Mouse (Mus musculus) gastrocnemius, postnatal 36 days (tissue): Measurements from ENCODE around the gene Kif1a. TPM values are rescaled to one million over a fixed set of nuclear protein-coding genes. Genes with fewer than 3 reads are reported as not detected.

Experiments
- DNase-seq, 2 experiments: peaks; one replicate each; pipeline ENCODE4 v3.0.0; 2022
- intact Hi-C: fragments of 180-260 bp; cut with DNase I; formaldehyde crosslinking; loops from one replicate; pipeline ENCODE4 v1.15.1; 2025
- total RNA-seq, 2 experiments: library from RNA; stranded (reverse); gene quantifications; 2 replicates each; pipeline ENCODE4 v1.2.3; 2021

The Kif1a gene
- total RNA-seq, 2 experiments from 2014 or later = 0.64 to 1.6 TPM

- no peak for DNase-seq
- intact Hi-C loops = no loop called here
These were observed 917 bp downstream of the Kif1a start for GRCm38 (mm10) chr1:93100576-93101491.

DNA sequence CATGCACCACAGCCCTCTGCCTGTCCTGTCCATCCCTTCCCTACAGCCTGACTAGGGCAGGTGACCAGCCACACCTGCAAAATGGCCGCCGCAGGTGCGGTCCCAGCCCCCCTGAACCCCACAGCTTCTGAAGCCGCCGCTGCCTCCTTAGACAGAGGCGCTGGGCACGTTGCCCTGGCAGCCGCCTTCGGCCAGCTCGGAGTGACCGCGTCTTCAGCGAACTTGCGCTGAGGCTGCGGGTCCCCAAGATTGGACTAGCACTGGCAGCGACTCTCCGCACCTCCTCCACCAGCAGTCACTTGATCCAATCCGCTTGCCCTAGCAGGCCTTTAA is 1.5 kb downstream of the Kif1a start:
- no peak for DNase-seq
- intact Hi-C loops = no loop called here

DNA sequence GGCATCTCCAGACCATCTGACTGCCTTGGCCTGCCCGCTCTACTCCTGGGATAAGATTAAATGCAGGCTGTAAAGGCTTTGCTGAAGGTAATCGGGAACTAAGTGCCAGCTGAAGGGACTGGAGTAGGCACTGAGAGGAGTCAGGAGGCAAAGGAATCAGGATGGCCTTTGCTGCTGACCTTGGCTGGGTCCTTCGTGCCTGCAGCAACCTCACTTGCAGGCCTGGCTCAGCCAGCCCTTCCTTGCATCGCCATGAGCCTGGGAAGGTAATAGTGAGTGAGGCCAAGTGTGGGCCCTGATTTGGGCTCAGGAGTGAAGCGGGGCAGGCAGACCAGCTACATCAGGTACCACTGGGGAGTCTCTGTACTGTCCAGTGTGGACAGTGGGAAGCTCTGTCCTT is 2.8 kb downstream of the Kif1a start:
- DNase-seq = no peak
- intact Hi-C loops = no loop called here

GRCm38 (mm10) chr1:93092582-93092981 is 9.2 kb downstream of the Kif1a start:
- DNase-seq = no peak
- intact Hi-C loops = no loop called here

DNA sequence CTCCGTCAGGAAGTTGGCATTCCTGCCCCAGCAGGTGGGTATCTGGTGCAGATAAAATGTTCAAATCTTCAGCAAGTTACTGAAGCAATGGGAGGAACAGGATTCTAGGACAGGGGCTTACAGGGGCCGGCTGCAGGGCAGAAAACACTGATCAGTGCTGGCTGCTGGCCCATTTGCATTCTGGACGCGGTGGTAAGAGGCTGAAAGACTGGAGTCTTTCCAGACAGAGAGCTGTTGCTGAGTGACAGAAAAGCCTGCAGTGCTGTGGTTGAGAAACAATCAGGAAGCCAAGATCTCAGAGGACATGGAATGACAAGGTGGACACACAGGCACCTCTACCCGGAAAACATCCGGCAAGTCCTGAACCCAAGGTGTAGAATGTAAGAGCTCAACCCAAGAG is 16.6 kb downstream of the Kif1a start:
- intact Hi-C loops = loop anchor here (10.0 kb wide), 1 partner anchor 130 kb away; the partner anchor contains the start of gene Gpr35
- DNase-seq = no peak

DNA sequence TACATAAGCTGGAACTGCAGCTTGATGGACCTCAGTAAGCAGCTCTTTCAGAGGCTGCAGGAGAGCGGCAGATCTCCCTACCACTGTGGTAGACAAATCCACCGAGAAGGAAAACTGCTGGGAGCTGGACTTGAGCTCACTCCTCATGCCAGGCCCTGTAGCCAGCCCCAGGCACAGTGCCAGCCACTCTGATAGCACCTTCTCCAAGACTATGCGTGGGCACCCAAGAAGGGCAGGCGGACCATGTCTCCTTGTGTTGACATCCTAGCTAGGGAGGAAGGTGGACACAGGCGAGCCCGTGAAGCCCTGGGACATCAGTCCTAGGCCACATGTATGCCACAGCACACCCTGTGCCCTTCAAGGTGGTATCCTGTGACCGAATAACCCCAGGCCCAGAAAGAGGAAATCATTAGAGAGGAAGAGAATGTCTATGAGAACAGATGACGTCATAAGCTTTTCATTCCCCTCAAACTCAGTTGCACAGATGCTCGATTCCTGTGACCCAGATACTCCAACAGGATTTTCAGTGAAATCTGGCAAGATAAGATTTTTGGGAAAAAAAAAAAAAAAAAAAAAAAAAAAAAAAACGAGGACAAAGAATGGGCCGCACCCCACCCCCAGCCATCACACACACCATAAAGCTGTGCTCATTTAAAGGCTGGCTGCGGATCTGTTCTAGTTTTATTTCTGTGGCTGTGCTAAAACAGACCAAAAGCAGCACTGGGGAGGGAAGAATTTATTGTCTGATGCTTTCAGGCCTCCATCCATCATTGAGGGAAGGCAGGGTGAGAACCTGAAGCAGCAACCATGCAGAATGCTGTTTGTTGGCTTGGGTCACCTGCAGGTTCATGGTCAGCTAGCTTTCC is 18.1 kb downstream of the Kif1a start:
- intact Hi-C loops = loop anchor here (10.0 kb wide), 1 partner anchor 129 kb away; the partner anchor contains the start of gene Gpr35
- no peak for DNase-seq

DNA sequence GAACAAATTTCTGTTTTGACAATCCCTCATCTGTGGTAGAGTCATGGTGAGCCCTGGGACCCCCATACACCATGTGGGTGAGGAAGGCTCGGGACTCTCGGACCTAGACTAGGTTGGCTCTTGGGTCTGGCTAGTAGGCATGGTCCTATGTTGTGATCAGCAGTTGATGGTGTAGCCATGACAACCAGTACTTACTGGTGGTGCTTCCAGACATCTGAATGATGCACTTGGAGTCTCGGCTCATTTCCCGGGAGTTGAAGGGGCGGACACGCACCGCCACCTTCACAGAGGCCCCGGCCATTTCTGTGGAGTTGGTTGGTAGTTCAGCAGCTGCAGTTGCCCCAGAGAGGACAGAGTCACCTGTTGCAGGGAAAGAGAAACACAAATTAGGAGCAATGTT is 19.6 kb downstream of the Kif1a start:
- intact Hi-C loops = loop anchor here (10.0 kb wide), 1 partner anchor 127 kb away; the partner anchor contains the start of gene Gpr35
- no peak for DNase-seq

- intact Hi-C loops = loop anchor here (2.0 to 10.0 kb wide), 2 partner anchors 64 to 126 kb away; partner anchors contain the start of gene Gpr35
- no peak for DNase-seq
These were observed 20.7 kb downstream of the Kif1a start for GRCm38 (mm10) chr1:93080930-93081589.

- intact Hi-C loops = loop anchor here (2.0 to 10.0 kb wide), 2 partner anchors 63 to 125 kb away; partner anchors contain the start of gene Gpr35
- no peak for DNase-seq
These were observed 22.1 kb downstream of the Kif1a start for GRCm38 (mm10) chr1:93079602-93080001.

DNA sequence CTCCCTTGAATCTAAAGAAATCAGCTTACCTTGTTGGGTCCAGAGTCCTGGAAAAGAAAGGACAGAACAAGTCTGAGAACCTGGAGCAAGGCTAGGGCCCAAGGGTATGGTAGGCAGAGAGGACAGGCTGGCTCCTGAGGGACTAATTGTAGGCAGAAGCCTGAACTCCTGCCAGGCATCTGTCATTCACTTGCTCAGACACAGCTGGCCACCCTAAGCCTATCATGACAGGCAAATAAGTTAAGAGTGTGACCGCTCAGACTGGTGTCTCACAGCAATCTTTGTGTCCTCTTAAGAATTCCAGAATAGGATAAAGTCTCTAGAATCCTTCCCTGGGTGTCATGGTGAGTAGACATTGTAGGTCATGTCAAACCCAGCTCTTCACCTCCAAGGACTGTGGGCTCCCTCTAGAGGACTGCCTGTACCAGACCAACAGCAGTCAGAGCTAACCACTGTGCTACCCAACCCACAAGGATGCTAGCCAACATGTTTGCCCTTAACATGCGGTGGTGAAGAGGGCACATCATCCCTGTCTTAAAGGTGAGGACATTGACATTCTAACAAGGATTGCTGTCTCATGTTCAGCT is 29.4 kb downstream of the Kif1a start:
- no peak for DNase-seq
- intact Hi-C loops = no loop called here

GRCm38 (mm10) chr1:93071487-93071971 is 30.2 kb downstream of the Kif1a start:
- DNase-seq = no peak
- intact Hi-C loops = no loop called here

GRCm38 (mm10) chr1:93070881-93071280 is 30.9 kb downstream of the Kif1a start:
- intact Hi-C loops = no loop called here
- no peak for DNase-seq

DNA sequence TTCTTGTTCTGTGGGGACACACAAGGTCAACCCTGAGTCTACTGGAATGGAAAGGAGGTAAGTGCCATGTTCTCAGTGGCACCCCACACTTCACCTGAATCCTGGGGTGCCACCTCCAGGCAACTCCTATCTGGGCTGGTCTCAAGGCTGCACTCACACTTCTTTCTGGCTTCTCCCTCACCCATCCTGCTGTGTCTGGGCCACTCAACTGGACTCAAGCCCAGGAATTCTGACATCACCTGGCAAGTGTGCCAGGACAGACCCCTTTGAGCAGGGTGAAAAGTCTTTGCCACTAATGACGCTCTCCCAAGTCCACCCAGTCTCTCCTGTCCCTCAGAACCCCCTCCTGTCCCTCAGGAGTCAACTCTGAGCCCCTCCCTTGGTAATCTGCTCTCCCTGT is 33.2 kb downstream of the Kif1a start:
- DNase-seq = no peak
- intact Hi-C loops = no loop called here

- intact Hi-C loops = no loop called here
- DNase-seq = no peak
These were observed 36.1 kb downstream of the Kif1a start for GRCm38 (mm10) chr1:93065654-93066053.

DNA sequence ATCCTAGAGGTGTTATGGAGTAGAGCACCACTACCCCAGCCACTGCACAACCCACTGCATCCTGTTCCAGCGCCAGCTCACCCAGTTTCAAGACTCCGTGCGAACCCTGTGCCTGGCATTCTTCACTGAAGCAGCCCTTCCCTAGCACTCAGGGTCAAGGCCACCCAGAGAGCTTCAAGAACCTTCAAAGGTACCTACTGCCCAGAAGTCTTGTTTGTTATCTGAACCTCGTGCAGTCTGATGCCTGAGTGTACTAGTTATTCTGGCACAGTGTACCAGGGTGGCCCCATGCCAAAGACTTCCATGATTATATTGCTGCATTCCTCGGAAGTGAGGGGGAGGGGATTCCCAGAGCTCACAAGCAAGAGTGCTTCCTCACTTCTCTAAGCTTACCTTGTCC is 38.1 kb downstream of the Kif1a start:
- intact Hi-C loops = no loop called here
- DNase-seq = no peak

GRCm38 (mm10) chr1:93051124-93051833 is 50.5 kb downstream of the Kif1a start:
- no peak for DNase-seq
- intact Hi-C loops = no loop called here

- no peak for DNase-seq
- intact Hi-C loops = no loop called here
These were observed 51.7 kb downstream of the Kif1a start for GRCm38 (mm10) chr1:93050071-93050470.

GRCm38 (mm10) chr1:93046153-93046789 is 55.5 kb downstream of the Kif1a start:
- intact Hi-C loops = no loop called here
- no peak for DNase-seq

GRCm38 (mm10) chr1:93035981-93036380 is 65.8 kb downstream of the Kif1a start:
- intact Hi-C loops = no loop called here
- no peak for DNase-seq
